Mouse (Mus musculus) spleen, adult 2 months (tissue): ENCODE data around the gene Ddn.

Experiments
- CTCF ChIP-seq: fragments of 200-500 bp; IDR thresholded peaks from 2 replicates; pipeline ENCODE4 v1.5.1; 2011; ENCODE audit warnings: mild to moderate bottlenecking, inconsistent platforms; ENCODE audit not compliant: insufficient read depth, insufficient read length, insufficient replicate concordance; ENCODE audit errors: extremely low read depth
- POLR2A ChIP-seq: fragments of 200-500 bp; IDR thresholded peaks from 2 replicates; pipeline ENCODE4 v1.6.1; 2011; ENCODE audit warnings: low read depth, low read length, inconsistent platforms

DNA sequence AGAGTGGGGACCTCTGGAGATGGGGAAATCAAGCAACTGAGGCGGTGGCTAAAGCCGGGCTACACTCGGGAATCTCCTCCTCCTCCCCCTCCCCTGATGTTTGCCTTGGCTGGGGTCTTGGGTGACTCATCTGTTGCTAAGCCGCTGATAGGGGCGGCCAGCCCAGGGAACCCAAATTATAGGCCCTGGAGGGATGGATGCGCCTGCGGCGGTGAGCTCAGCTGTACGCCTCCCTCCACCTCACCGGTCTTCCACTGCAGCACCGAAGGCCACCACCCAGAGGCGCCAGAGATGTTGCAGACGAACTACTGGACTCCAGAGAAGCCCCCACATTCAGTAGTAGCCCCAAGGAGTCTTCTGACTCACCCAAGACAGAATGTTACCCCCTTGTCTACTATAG is 28.7 kb downstream of the Ddn start:
- TF ChIP-seq CTCF (no peak), POLR2A (no peak)
